Mouse (Mus musculus): ENCODE data around the gene Itih5.

DNA sequence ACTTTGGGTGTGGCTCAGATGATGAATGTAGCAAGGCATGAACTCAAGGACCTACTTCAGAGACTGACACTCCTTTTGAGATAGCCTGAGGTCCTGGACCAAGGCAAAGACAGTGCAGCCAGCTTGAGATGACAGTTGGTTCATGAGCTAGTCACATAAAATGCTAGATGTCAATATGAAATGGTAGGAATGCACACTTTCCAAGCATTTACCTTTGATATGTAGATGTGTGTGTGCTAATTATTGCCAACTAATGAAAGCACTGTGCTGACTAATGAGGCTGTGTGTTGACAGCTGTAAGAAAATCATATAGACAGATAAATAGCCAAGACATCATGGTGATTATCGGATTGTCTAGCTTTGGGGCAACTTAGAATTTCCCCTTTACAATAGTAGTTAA, 21.2 kb upstream of the Itih5 start:
- no peak for TF ChIP-seq POLR2A (IDR thresholded peaks at IDR 0.05; ENCODE audit: borderline replicate concordance, extremely low read depth, low read depth, low read length)
- no peak for TF ChIP-seq CTCF (IDR thresholded peaks at IDR 0.05; ENCODE audit: insufficient read depth, low read length)

All from lung, adult 2 months (tissue).